Mouse (Mus musculus) 3T3-L1 (cell line): ENCODE measurements at regions not wholly inside any gene's neighbourhood (a gene's known extent, or its start where the extent isn't known, plus 50 kb on each side); places are given as distances from the start of the nearest gene placed in this dataset.

Source experiments
- DNase-seq: peaks from one replicate; pipeline ENCODE4 v3.0.0-alpha.2; 2015; ENCODE audit warnings: low read depth, low spot score

GRCm38 (mm10) chr9:98690839-98691516 lies 89.5 kb upstream of the Mrps22 start:
- DNase-seq, result no peak

GRCm38 (mm10) chr9:98685548-98685947 lies 84.1 kb upstream of the Mrps22 start:
- DNase-seq, result no peak

- no peak for DNase-seq
Measured at GRCm38 (mm10) chr9:98684336-98684735, 82.9 kb upstream of the Mrps22 start.

GRCm38 (mm10) chr9:98675612-98676011 lies 74.2 kb upstream of the Mrps22 start:
- no peak for DNase-seq

GRCm38 (mm10) chr9:98673461-98674114 lies 72.1 kb upstream of the Mrps22 start:
- no peak for DNase-seq

GRCm38 (mm10) chr9:98672361-98672760 lies 70.9 kb upstream of the Mrps22 start:
- no peak for DNase-seq

- DNase-seq, result peak; percentile 73
Measured at GRCm38 (mm10) chr9:98668423-98669330, 67.2 kb upstream of the Mrps22 start.

GRCm38 (mm10) chr9:98667072-98667471 lies 65.6 kb upstream of the Mrps22 start:
- DNase-seq, result no peak

- DNase-seq, result no peak
Measured at GRCm38 (mm10) chr9:98663011-98663410, 61.6 kb upstream of the Mrps22 start.

- DNase-seq, result no peak
Measured at GRCm38 (mm10) chr9:98651681-98652080, 50.2 kb upstream of the Mrps22 start.
